21 mouse cellular contexts compared by ENCODE assay signal in the genomic region with DNA sequence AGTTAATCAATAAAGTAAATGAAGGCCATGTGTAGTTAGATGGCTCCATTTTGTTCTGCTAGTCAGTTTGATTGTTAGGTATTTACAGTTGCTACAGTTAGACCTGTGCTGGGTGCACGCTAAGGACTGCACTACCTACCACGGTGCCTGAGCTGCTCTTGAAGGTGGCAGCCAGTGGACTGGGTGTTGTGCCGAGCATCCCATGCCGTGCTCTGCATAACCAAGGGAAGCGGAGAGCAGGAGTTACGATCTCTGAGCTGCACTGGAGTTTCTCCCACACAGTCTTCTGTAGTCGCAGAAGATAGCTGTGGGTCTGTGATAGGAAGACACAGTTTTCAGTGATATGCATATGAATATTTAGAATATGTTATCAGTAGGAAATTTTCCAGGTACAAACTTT. TPM values are rescaled to one million over a fixed set of nuclear protein-coding genes. Genes with fewer than 3 reads are reported as not detected.
DNase-seq lines count a peak whose midpoint lies in the region; ATAC-seq and TF ChIP-seq lines count a peak whose summit lies in the region.
"Had no signal": no experiment of that assay in that cellular context is flagged by ENCODE, and none has a peak within 500 bp of the region (broad histone marks: within the 10 kb centered on the region; RNA-seq: fewer than 3 reads in every experiment).

No protein-coding gene starts in this region.

- H3K36me3 ChIP-seq in liver, adult 2 months (ENCODE audit: control insufficient read depth, insufficient read depth, low read length) = peaks cover 18% of the 10 kb centered on the region
- no peaks in the 10 kb centered on the region for H3K36me3 ChIP-seq in liver, embryonic 11.5 days (ENCODE audit: control insufficient read depth, insufficient read depth, low read length)

- no peak for DNase-seq in frontal cortex, postnatal 10 days (ENCODE audit: low spot score in 2 of 2)
- DNase-seq in heart, adult 11 months = peak; percentile 57
- no peak for DNase-seq in heart, adult 18-20 months
- DNase-seq in liver, adult 2 months (ENCODE audit: extremely low read depth, low read depth, low spot score) = peak; percentile 43
- no peak for DNase-seq in liver, embryonic 11.5 days (ENCODE audit: low spot score)
- DNase-seq: adrenal gland, adult 2 months; adrenal gland, adult 8-10 months; adrenal gland, postnatal 10 days; adrenal gland, postnatal 14 days; adrenal gland, postnatal 25 days; adrenal gland, postnatal 36 days; B cell, adult 2 months; cerebellum, adult 11 months; cerebellum, adult 11-12 months; cerebellum, adult 18-20 months had no signal

- no peak overlapping the region for H3K4me3 ChIP-seq in liver, adult 2 months (ENCODE audit: insufficient read depth, low read depth, low read length)
- no peak overlapping the region for H3K4me3 ChIP-seq in liver, embryonic 11.5 days (ENCODE audit: low read depth, low read length)

- H3K27ac ChIP-seq in liver, adult 2 months (replicated peaks; ENCODE audit: insufficient read depth, low read depth, low read length) = no peak overlapping the region
- no peak overlapping the region for H3K27ac ChIP-seq in liver, embryonic 11.5 days (ENCODE audit: low read depth, low read length)

- no peak for TF ChIP-seq POLR2A in liver, adult 2 months (IDR thresholded peaks at IDR 0.05; ENCODE audit: extremely low read depth, insufficient read depth, low read length)

- peaks cover 4% of the 10 kb centered on the region for H3K4me1 ChIP-seq in liver, adult 2 months (ENCODE audit: control insufficient read depth, insufficient read depth, low read length)
- H3K4me1 ChIP-seq in liver, embryonic 11.5 days (replicated peaks; ENCODE audit: control insufficient read depth, insufficient read depth, low read length) = no peaks in the 10 kb centered on the region

- no peaks in the 10 kb centered on the region for H3K9me3 ChIP-seq in liver, embryonic 11.5 days (ENCODE audit: control insufficient read depth, low read length)
- H3K9me3 ChIP-seq: G1E had no signal

- H3K9ac ChIP-seq in liver, adult 2 months (ENCODE audit: low read depth, low read length) = peak overlapping the region; percentile 54; the same call in 1 of the 2 replicates
- no peak overlapping the region for H3K9ac ChIP-seq in liver, embryonic 11.5 days (ENCODE audit: low read depth, low read length)

- H3K27me3 ChIP-seq in liver, adult 2 months (ENCODE audit: control insufficient read depth, insufficient read depth, low read length) = no peaks in the 10 kb centered on the region
- H3K27me3 ChIP-seq in liver, embryonic 11.5 days (replicated peaks; ENCODE audit: control insufficient read depth, insufficient read depth, low read length) = no peaks in the 10 kb centered on the region
- H3K27me3 ChIP-seq: CH12.LX, Patski had no signal

- TF ChIP-seq CTCF in liver, adult 2 months (IDR thresholded peaks at IDR 0.05; ENCODE audit: low read depth, low read length) = no peak

- WGBS in liver, adult 2 months = 71% methylated on average over 7 of the region's 7 CpGs
- 85% methylated on average over 7 of the region's 7 CpGs for WGBS in liver, embryonic 11.5 days

- no peak overlapping the region for H3K4me2 ChIP-seq in liver, embryonic 11.5 days

- peak; percentile 54 for ATAC-seq in frontal cortex, adult (ENCODE audit: low TSS enrichment)
- ATAC-seq in liver, embryonic 11.5 days (replicated peaks; ENCODE audit: low FRiP score) = no peak
- ATAC-seq: activated CD4-positive, CD25-positive, alpha-beta regulatory T cell, adult 4 months; CD4-positive, CD25-positive, alpha-beta regulatory T cell, adult 4 months; Patski had no signal

- no peaks in the 10 kb centered on the region; the same call in 1 of the 2 replicates for H3K79me2 ChIP-seq in liver, adult 2 months (ENCODE audit: control insufficient read depth, insufficient read depth, low read length)

RNA-seq across cellular contexts. Expression of gene Kidins220, which starts 51.6 kb away (rescaled TPM):
- total RNA-seq in heart, adult 18-20 months (2021) = 10 to 100 TPM; 63.4 to 67.4 TPM
- total RNA-seq in liver, adult 2 months (2014; rRNA removed) = 26.6 and 30.3 TPM in 2 replicates
- polyA plus RNA-seq in liver, adult 2 months (2012; rRNA removed) = 17.9 and 21.8 TPM in 2 replicates
- 22.8 and 23.7 TPM in 2 replicates for polyA plus RNA-seq in liver, embryonic 11.5 days (2014; fragmentation: Nextera tagmentation; extraction: Ambion mirVana)

Comparison
In these comparisons a context has a peak if more than half of its experiments do, and no peak if none do; other contexts are left out.
1. DNase-seq: peak in heart, adult 11 months (single experiment) and liver, adult 2 months (single experiment); none in frontal cortex, postnatal 10 days (0 of 2), heart, adult 18-20 months (0 of 2) and liver, embryonic 11.5 days (single experiment).